Mouse (Mus musculus) stomach, embryonic 15.5 days (tissue): ENCODE measurements around the gene Chrnb1. TPM values are rescaled to one million over a fixed set of nuclear protein-coding genes. Genes with fewer than 3 reads are reported as not detected.

ENCODE experiments used
- ATAC-seq: fragments of 200-750 bp; cut with Nextera tagmentation; 2 replicates; pipeline ENCODE4 v1.8.0; 2017; ENCODE audit warnings: low read depth, moderate number of reproducible peaks, moderate TSS enrichment; ENCODE audit not compliant: insufficient read depth, low FRiP score
- H3K27ac ChIP-seq: fragments of 300-500 bp; sonication (generic); 2 replicates; pipeline ENCODE4 v1.5.1; 2015; ENCODE audit warnings: mild to moderate bottlenecking, inconsistent platforms
- H3K27me3 ChIP-seq: fragments of 300-500 bp; sonication (generic); replicated peaks from 2 replicates; pipeline ENCODE4 v1.6.1; 2015; ENCODE audit warnings: inconsistent platforms
- H3K36me3 ChIP-seq: fragments of 300-500 bp; sonication (generic); 2 replicates; pipeline ENCODE4 v1.6.1; 2015; ENCODE audit warnings: inconsistent platforms
- H3K4me1 ChIP-seq: fragments of 300-500 bp; sonication (generic); 2 replicates; pipeline ENCODE4 v1.6.1; 2015; ENCODE audit warnings: inconsistent platforms
- H3K4me2 ChIP-seq: fragments of 300-500 bp; sonication (generic); 2 replicates; pipeline ENCODE4 v1.6.1; 2015; ENCODE audit warnings: mild to moderate bottlenecking, inconsistent platforms
- H3K4me3 ChIP-seq: fragments of 300-500 bp; sonication (generic); replicated peaks from 2 replicates; pipeline ENCODE4 v1.5.1; 2015; ENCODE audit warnings: inconsistent platforms
- H3K9ac ChIP-seq: fragments of 300-500 bp; sonication (generic); 2 replicates; pipeline ENCODE4 v1.6.1; 2015; ENCODE audit warnings: inconsistent platforms
- H3K9me3 ChIP-seq: fragments of 300-500 bp; sonication (generic); 2 replicates; pipeline ENCODE4 v1.6.1; 2016; ENCODE audit warnings: inconsistent platforms
- WGBS: fragments of 180-500 bp; shearing (Covaris S2); methylation state at CpG from one replicate; pipeline ENCODE4 v1.1.7; 2015; 5-methylcytosine and 5-hydroxymethylcytosine counted together
- polyA plus RNA-seq: library from polyadenylated mRNA; unstranded; fragments of >200 nt; fragmentation: Nextera tagmentation; extraction: Ambion mirVana; gene quantifications from 2 replicates; pipeline ENCODE4 v1.2.1, GENCODE M21; 2015

Gene Chrnb1
- 5.1 and 6.0 TPM in 2 replicates for polyA plus RNA-seq

DNA sequence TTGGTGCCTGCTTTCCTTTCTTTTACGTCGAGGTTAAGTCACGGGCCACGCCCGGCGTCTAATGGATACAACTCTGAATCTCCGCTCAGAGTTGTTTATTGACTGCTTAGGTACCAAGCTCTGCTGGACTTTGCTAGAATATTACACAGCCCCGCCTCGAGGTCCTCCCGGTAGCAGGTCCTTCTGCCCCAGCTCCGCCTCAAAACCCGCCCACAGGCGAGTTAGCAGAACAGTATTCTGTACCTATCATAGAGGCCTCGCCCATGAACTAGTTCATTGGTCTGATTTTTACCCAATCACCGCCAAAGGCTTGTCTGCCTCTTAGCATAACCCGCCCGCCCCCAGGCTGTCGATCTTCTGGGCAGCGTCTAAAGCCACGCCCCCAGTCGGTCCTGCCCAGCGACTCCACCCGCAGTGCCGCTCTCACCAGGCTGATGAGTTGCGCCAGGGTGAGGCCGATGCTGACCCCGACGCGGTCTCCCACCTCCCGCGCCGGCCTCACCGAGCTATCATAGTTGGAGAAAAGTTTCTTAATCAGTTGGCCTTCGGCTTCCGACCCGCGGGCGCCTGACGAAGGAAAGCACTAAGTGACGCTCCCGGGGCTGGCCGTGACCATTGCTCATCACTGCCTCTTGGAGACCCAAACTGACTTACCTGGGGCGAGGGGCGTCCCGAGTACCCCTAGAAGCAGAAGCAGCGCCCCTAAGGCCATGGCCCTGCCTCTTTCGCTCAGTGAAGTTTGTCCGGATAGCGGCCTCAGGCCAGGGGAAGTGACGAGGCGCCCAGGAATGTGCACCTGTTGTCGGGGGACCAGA is at the start of gene Chrnb1:
Gene Chrnb1 (minus strand): TSS at position 776 of the 815 bp plus-strand sequence.
- Histone ChIP-seq H3K4me3 (peak within 1 kb of the TSS; percentile 44), H3K4me1 (peaks cover 16% of the 10 kb centered on the region), H3K27me3 (no peaks in the 10 kb centered on the region), H3K9me3 (no peaks in the 10 kb centered on the region), H3K36me3 (no peaks in the 10 kb centered on the region), H3K27ac (no peak within 1 kb of the TSS), H3K4me2 (peak within 1 kb of the TSS; percentile 96), H3K9ac (no peak within 1 kb of the TSS)
- ATAC-seq, result peak; percentile 98
- WGBS, result under 1% methylated on average over 52 of the region's 52 CpGs

DNA sequence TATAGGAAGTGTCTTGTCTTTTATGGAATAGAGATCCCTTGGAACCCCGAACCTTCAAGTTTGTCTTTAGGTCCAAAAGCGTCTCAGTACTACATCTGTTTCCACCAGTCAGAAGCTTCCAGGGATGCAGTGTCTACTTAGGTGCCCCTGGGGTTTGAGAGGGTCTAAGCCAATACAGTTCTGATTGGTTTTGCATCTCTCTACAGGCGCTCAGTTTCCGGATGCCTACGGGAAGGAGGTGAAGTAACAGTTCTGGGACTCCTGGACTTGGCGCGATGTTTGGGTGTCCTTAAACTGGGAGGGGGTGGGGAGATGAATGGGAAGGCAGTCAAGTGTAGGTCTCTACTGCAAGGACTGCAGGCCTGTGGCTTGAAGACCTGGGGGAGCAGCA is 43.0 kb upstream of the Chrnb1 start:
- under 1% methylated on average over 7 of the region's 7 CpGs for WGBS
- H3K4me3 ChIP-seq, result peak overlapping the region; percentile 77
- H3K27me3 ChIP-seq, result peaks cover 3% of the 10 kb centered on the region; the same call in 1 of the 2 replicates
- no peak for ATAC-seq
- no peaks in the 10 kb centered on the region for H3K36me3 ChIP-seq
- peak overlapping the region; percentile 91 for H3K4me2 ChIP-seq
- H3K9ac ChIP-seq, result peak overlapping the region; percentile 73
- H3K4me1 ChIP-seq, result peaks cover 34% of the 10 kb centered on the region
- no peaks in the 10 kb centered on the region for H3K9me3 ChIP-seq
- H3K27ac ChIP-seq, result peak overlapping the region; percentile 91

DNA sequence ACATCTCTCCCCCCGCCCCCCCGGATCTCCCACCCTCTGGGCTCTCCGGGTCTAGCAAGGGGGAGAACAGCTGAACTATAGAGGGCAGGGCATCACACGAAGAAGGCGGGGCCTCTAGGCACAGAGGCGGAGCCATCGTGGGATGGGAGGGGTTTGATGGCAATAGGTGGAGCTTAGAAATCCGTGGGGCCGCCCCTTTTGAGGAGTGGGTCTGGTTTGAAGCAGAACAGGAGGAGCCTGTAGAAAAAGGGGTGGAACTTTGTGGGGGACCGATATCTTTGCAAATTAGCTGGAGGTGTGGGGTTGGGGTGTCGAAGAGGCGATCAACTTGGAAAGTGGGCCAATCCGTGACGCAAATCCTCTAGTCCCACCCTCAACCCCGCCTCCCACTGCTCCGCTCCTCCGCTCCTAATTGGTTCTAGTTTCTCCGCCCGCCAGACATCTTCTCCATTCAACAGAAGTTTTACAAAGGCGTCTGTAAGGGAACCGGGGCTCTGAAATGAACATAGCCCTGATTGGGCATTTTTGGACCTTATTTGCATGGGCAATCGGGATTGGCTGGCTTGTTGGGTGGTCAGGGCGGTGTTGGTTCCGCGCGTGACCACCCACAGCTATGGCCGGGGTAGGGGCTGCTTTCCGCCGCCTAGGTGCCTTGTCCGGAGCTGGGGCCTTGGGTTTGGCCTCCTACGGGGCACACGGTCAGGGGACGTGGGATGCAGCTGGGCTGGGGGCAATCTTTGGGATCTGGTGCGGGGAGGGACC is 42.4 kb upstream of the Chrnb1 start, which contains the start of gene Tmem256:
Gene Tmem256 (plus strand): TSS at position 563 of the 762 bp plus-strand sequence.
- WGBS, result 0% methylated on average over 34 of the region's 34 CpGs
- peak within 1 kb of the TSS; percentile 73 for H3K9ac ChIP-seq
- peaks cover 3% of the 10 kb centered on the region; the same call in 1 of the 2 replicates for H3K27me3 ChIP-seq
- H3K27ac ChIP-seq, result peak within 1 kb of the TSS; percentile 91
- peak within 1 kb of the TSS; percentile 77 for H3K4me3 ChIP-seq
- H3K4me1 ChIP-seq, result peaks cover 37% of the 10 kb centered on the region
- ATAC-seq, result peak; percentile 89
- no peaks in the 10 kb centered on the region for H3K36me3 ChIP-seq
- H3K4me2 ChIP-seq, result peak within 1 kb of the TSS; percentile 91
- H3K9me3 ChIP-seq, result no peaks in the 10 kb centered on the region

DNA sequence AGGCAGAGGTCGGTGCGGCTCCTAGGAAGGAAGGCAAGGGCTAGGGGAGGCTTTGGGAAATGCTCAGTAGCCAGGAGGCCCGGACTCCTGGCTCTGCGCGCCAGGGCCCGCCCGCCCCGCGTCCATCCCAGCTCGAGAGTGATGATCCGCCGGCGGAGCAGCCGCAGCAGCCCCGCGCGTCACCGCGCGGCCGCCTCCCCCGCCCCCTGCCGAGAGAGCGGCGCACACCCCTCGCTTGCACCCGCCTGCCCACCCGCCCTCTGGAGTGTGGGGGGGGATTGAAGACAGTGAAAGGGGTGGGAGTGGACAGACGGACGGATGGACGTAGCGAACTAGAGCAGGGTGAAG is 41.8 kb upstream of the Chrnb1 start, which contains the start of gene Nlgn2:
Gene Nlgn2 (minus strand): TSS at position 181 of the 348 bp plus-strand sequence.
- Histone ChIP-seq H3K4me3 (peak within 1 kb of the TSS; percentile 77), H3K9ac (peak within 1 kb of the TSS; percentile 73), H3K4me2 (peak within 1 kb of the TSS; percentile 91), H3K9me3 (no peaks in the 10 kb centered on the region), H3K27ac (peak within 1 kb of the TSS; percentile 91), H3K27me3 (peaks cover 3% of the 10 kb centered on the region; the same call in 1 of the 2 replicates), H3K4me1 (peaks cover 37% of the 10 kb centered on the region), H3K36me3 (no peaks in the 10 kb centered on the region)
- ATAC-seq, result no peak; the same call in 1 of the 2 replicates
- WGBS, result under 1% methylated on average over 32 of the region's 32 CpGs

DNA sequence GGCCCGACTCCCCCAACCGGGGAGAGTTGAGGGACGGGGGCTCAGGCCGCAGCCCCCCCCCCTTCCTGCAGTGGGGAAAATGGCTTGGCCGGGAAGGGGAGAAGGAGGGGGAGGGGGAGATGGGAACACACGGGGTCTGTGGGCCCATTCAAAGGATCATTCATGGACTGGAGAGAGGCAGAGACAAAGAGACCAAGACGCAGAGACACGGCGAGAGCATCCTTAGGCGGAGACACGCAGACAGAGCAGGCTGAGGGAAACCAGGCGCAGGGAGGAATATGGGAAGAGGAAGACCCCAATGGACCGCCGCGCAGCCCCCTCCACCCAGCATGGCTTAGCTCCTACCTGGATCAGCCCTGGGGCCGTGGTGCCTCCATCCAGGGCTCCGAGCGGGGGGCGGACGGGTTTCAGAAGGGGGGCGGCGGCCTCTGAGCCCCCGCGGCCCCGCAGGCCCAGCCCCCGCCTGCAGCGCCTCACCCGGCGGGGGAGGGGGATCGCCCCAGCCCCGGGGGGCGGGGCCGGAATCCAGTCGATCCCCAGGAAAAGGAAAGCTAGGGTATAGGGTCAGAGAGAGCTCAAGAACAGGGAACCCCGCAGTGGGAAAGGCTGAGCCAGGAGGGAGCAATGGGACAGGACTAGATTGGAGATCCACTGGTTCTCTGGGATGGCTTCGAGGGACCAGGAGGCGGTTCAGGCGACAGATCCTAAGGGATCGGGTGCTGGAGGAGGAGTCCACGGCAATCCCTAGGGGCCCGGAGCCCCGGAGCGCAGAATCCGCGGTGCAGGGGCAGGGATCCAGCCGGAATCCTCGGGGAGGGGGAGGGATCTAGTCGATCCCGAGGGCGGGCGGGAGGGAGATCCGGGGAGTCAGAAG is 41.2 kb upstream of the Chrnb1 start:
- H3K36me3 ChIP-seq, result no peaks in the 10 kb centered on the region
- peaks cover 37% of the 10 kb centered on the region for H3K4me1 ChIP-seq
- no peak for ATAC-seq
- peak overlapping the region; percentile 91 for H3K27ac ChIP-seq
- no peaks in the 10 kb centered on the region for H3K9me3 ChIP-seq
- WGBS, result 2% methylated on average over 40 of the region's 52 CpGs
- H3K9ac ChIP-seq, result peak overlapping the region; percentile 62
- peak overlapping the region; percentile 77 for H3K4me3 ChIP-seq
- H3K4me2 ChIP-seq, result peak overlapping the region; percentile 91
- H3K27me3 ChIP-seq, result peaks cover 3% of the 10 kb centered on the region; the same call in 1 of the 2 replicates

DNA sequence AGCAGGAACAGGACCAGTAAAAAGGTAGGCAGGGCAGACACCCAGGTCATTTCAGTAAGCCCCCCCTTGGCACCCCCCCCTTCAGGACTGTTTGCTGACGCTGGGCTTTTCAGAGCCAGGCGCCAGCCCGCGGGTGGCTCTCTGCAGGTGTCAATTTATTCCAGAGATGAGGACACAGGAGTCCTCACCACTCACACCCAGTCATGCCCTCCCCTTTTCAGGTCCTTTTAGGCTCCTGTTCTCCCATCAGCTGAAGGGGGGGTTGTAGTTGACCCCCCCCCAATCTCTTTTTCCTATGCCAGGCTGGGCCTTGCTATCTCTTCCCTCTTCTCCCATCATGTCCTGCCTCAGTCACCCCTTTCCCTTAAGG is 40.2 kb upstream of the Chrnb1 start:
- Histone ChIP-seq H3K9ac (no peak overlapping the region), H3K4me3 (peak overlapping the region; percentile 77), H3K27ac (no peak overlapping the region), H3K9me3 (no peaks in the 10 kb centered on the region), H3K4me2 (peak overlapping the region; percentile 91), H3K27me3 (peaks cover 3% of the 10 kb centered on the region; the same call in 1 of the 2 replicates), H3K4me1 (peaks cover 37% of the 10 kb centered on the region), H3K36me3 (no peaks in the 10 kb centered on the region)
- no peak for ATAC-seq
- WGBS, result 28% methylated on average over 4 of the region's 4 CpGs

DNA sequence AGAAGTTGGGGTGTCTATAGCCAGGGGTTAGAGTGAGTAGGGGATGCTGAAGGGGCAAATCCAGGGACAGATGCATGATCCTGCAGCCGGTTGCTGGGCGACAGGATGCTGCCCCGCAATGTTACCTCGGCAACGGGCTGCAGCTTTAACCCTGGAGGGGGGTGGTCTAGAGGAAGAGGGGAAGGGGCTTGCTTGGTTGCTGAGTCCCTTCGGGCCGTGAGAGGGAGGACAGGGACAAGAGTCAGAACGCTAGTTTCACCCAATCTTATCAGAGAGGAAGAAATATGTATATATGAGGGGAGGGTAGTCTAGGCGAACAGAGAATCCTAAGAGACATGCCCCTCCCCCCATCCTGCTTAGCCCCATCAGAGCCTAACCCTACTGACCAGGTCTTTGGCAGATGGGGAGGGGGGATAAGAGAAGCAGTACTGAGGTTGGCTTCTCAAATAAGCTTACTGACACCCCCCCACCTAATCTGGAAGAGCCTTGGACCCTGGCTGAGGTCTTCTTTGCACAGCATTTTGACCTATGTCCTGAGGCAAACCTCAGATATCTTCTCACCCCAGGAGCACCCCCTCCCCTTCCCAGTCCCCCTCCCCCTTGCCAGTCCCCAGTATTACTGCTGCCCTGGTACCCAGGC is 39.7 kb upstream of the Chrnb1 start:
- peaks cover 37% of the 10 kb centered on the region for H3K4me1 ChIP-seq
- peak overlapping the region; percentile 77 for H3K4me3 ChIP-seq
- no peaks in the 10 kb centered on the region for H3K9me3 ChIP-seq
- H3K4me2 ChIP-seq, result peak overlapping the region; percentile 91
- H3K27me3 ChIP-seq, result peaks cover 3% of the 10 kb centered on the region; the same call in 1 of the 2 replicates
- H3K27ac ChIP-seq, result no peak overlapping the region
- no peaks in the 10 kb centered on the region for H3K36me3 ChIP-seq
- no peak for ATAC-seq
- H3K9ac ChIP-seq, result no peak overlapping the region
- WGBS, result 23% methylated on average over 9 of the region's 9 CpGs

DNA sequence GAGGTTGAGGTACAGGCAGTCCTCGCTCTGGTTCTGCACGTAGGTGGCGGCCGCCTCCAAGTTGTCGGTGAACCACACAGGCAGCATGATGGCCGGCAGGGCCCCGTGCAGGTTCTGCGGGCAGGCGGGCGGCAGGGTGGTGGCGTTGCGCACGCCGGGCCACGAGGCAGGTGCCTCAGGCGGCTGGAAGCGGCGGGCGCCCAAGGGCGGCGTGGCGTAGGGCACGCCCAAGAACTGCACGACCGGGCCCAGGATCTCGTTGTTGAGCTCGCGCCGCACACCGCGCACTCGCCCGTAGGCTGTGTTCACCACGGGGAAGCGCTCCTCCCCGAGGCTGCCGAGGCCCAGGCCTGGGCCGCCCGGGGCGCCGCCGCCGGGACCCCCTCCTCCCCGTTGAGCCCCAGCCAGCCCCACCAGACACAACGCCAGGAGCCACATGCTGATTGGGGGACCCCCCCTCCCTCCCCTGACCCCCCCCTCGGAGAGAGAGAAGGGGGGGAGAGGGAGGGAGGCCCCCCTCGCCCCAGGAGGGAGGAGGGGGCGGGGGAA is 38.3 kb upstream of the Chrnb1 start:
- Histone ChIP-seq H3K27ac (no peak overlapping the region), H3K4me3 (peak overlapping the region; percentile 41), H3K36me3 (no peaks in the 10 kb centered on the region), H3K4me1 (peaks cover 36% of the 10 kb centered on the region), H3K9ac (0 out of 2 replicates have a peak overlapping the region, but pooled peaks have one; percentile 0), H3K4me2 (peak overlapping the region; percentile 91), H3K9me3 (no peaks in the 10 kb centered on the region), H3K27me3 (peaks cover 3% of the 10 kb centered on the region; the same call in 1 of the 2 replicates)
- WGBS, result 8% methylated on average over 42 of the region's 48 CpGs
- ATAC-seq, result no peak

DNA sequence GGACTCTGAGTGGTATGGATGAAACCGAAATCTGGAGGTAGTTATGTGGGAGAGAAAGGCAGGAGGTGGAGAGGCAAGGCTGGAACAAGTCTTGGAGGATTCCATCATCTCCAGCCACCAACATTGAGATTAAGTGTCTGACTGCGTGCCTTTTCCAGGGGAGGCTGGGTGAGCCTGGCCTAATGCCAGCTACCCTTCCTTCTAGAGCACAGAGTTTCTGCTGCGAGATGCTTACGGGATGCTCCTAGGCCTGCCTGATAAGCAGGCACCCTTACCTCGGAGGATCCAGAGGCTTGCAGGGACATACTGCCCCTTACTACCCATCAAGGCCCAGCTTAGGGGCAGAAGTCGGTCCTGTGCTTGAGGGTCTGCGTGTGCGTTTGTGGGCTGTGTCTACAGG is 37.8 kb upstream of the Chrnb1 start:
- H3K9ac ChIP-seq, result 0 out of 2 replicates have a peak overlapping the region, but pooled peaks have one; percentile 0
- H3K9me3 ChIP-seq, result no peaks in the 10 kb centered on the region
- H3K27me3 ChIP-seq, result peaks cover 3% of the 10 kb centered on the region; the same call in 1 of the 2 replicates
- peak overlapping the region; percentile 41 for H3K4me3 ChIP-seq
- no peak overlapping the region for H3K27ac ChIP-seq
- peaks cover 33% of the 10 kb centered on the region for H3K4me1 ChIP-seq
- 60% methylated on average over 8 of the region's 8 CpGs for WGBS
- no peak for ATAC-seq
- peak overlapping the region; percentile 91 for H3K4me2 ChIP-seq
- no peaks in the 10 kb centered on the region for H3K36me3 ChIP-seq

DNA sequence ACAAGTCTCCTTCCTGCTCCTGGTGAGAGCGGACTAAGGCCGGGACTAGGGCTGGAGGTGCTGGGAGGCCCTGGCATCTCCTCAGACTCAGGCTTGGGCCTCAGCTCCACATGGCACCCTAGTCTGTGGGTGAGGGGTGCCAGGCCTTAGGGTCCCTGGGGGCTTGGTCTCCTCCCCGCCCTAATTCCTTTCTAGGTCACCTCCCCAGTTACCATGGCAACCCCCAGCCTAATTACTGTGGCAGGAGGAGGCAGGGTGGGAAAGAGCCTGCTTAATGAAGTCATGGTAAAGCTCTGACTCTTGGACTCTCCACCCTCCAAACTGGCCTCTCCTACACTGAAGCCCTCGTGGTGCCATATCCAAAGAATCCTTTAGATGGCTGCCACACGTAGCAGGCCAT is 33.1 kb upstream of the Chrnb1 start:
- WGBS, result 69% methylated on average over 5 of the region's 5 CpGs
- no peak for ATAC-seq
- Histone ChIP-seq H3K4me3 (no peak overlapping the region), H3K9me3 (no peaks in the 10 kb centered on the region), H3K9ac (no peak overlapping the region), H3K4me1 (peaks cover 9% of the 10 kb centered on the region), H3K27ac (no peak overlapping the region), H3K4me2 (no peak overlapping the region), H3K27me3 (no peaks in the 10 kb centered on the region), H3K36me3 (peaks cover 25% of the 10 kb centered on the region)
